Mouse (Mus musculus): ENCODE measurements around the gene Sim2. TPM values are rescaled to one million over a fixed set of nuclear protein-coding genes. Genes with fewer than 3 reads are reported as not detected.

The Sim2 gene
- polyA plus RNA-seq, 1 experiment from 2014 or later: 0.11 TPM

- H3K27ac ChIP-seq (replicated peaks in 1 of 2; ENCODE audit: control insufficient read depth in 1 of 2, insufficient read depth in 1 of 2, low read depth in 2 of 2, low read length in 2 of 2): no peak overlapping the region
- no peaks in the 10 kb centered on the region for H3K36me3 ChIP-seq (ENCODE audit: control insufficient read depth, insufficient read depth, low read length)
- H3K9me3 ChIP-seq (ENCODE audit: control insufficient read depth, low read length): no peaks in the 10 kb centered on the region
- 2% methylated on average over 24 of the region's 24 CpGs for WGBS
- H3K9ac ChIP-seq (ENCODE audit: low read length): no peak overlapping the region
- ATAC-seq (ENCODE audit: insufficient number of reproducible peaks, insufficient read depth, low FRiP score, low read depth): no peak
- H3K4me3 ChIP-seq (ENCODE audit: control insufficient read depth in 1 of 2, insufficient read depth in 1 of 2, low read depth in 1 of 2, low read length in 2 of 2): no peak overlapping the region
- no peak overlapping the region for H3K4me2 ChIP-seq (ENCODE audit: low read length)
- H3K4me1 ChIP-seq (ENCODE audit: control insufficient read depth in 2 of 2, insufficient read depth in 2 of 2, low read length in 2 of 2): 0 out of 4 replicates have a peak, but pooled peaks cover 0 to 4% of the 10 kb centered on the region in 2 experiments
- peaks cover 98% of the 10 kb centered on the region for H3K27me3 ChIP-seq (ENCODE audit: control insufficient read depth, insufficient read depth, low read length)
Measured at GRCm38 (mm10) chr16:94093151-94093863, 8.6 kb downstream of the Sim2 start.

GRCm38 (mm10) chr16:94094251-94095108 is 9.7 kb downstream of the Sim2 start:
- WGBS: 2% methylated on average over 48 of the region's 48 CpGs
- H3K4me3 ChIP-seq (ENCODE audit: control insufficient read depth in 1 of 2, insufficient read depth in 1 of 2, low read depth in 1 of 2, low read length in 2 of 2): no peak overlapping the region
- no peak for ATAC-seq (ENCODE audit: insufficient number of reproducible peaks, insufficient read depth, low FRiP score, low read depth)
- no peak overlapping the region for H3K9ac ChIP-seq (ENCODE audit: low read length)
- no peaks in the 10 kb centered on the region for H3K36me3 ChIP-seq (ENCODE audit: control insufficient read depth, insufficient read depth, low read length)
- no peaks in the 10 kb centered on the region for H3K4me1 ChIP-seq (ENCODE audit: control insufficient read depth in 2 of 2, insufficient read depth in 2 of 2, low read length in 2 of 2)
- H3K4me2 ChIP-seq (ENCODE audit: low read length): no peak overlapping the region
- H3K27me3 ChIP-seq (ENCODE audit: control insufficient read depth, insufficient read depth, low read length): peaks cover 97% of the 10 kb centered on the region
- H3K27ac ChIP-seq (replicated peaks in 1 of 2; ENCODE audit: control insufficient read depth in 1 of 2, insufficient read depth in 1 of 2, low read depth in 2 of 2, low read length in 2 of 2): no peak overlapping the region
- H3K9me3 ChIP-seq (ENCODE audit: control insufficient read depth, low read length): no peaks in the 10 kb centered on the region

- Histone ChIP-seq H3K4me1 (ENCODE audit: control insufficient read depth in 2 of 2, insufficient read depth in 2 of 2, low read length in 2 of 2) (no peaks in the 10 kb centered on the region), H3K36me3 (ENCODE audit: control insufficient read depth, insufficient read depth, low read length) (no peaks in the 10 kb centered on the region), H3K4me2 (ENCODE audit: low read length) (no peak overlapping the region), H3K9ac (ENCODE audit: low read length) (no peak overlapping the region), H3K27ac (replicated peaks in 1 of 2; ENCODE audit: control insufficient read depth in 1 of 2, insufficient read depth in 1 of 2, low read depth in 2 of 2, low read length in 2 of 2) (no peak overlapping the region), H3K4me3 (ENCODE audit: control insufficient read depth in 1 of 2, insufficient read depth in 1 of 2, low read depth in 1 of 2, low read length in 2 of 2) (no peak overlapping the region), H3K9me3 (ENCODE audit: control insufficient read depth, low read length) (no peaks in the 10 kb centered on the region), H3K27me3 (ENCODE audit: control insufficient read depth, insufficient read depth, low read length) (peaks cover 97% of the 10 kb centered on the region)
- no peak for ATAC-seq (ENCODE audit: insufficient number of reproducible peaks, insufficient read depth, low FRiP score, low read depth)
- WGBS: 2% methylated on average over 26 of the region's 26 CpGs
Measured at GRCm38 (mm10) chr16:94095109-94095822, 10.5 kb downstream of the Sim2 start.

- Histone ChIP-seq H3K36me3 (ENCODE audit: control insufficient read depth, insufficient read depth, low read length) (no peaks in the 10 kb centered on the region), H3K27me3 (ENCODE audit: control insufficient read depth, insufficient read depth, low read length) (peaks cover 85% of the 10 kb centered on the region), H3K4me1 (ENCODE audit: control insufficient read depth in 2 of 2, insufficient read depth in 2 of 2, low read length in 2 of 2) (no peaks in the 10 kb centered on the region), H3K4me3 (ENCODE audit: control insufficient read depth in 1 of 2, insufficient read depth in 1 of 2, low read depth in 1 of 2, low read length in 2 of 2) (no peak overlapping the region), H3K27ac (replicated peaks in 1 of 2; ENCODE audit: control insufficient read depth in 1 of 2, insufficient read depth in 1 of 2, low read depth in 2 of 2, low read length in 2 of 2) (no peak overlapping the region), H3K4me2 (ENCODE audit: low read length) (no peak overlapping the region), H3K9me3 (ENCODE audit: control insufficient read depth, low read length) (no peaks in the 10 kb centered on the region), H3K9ac (ENCODE audit: low read length) (no peak overlapping the region)
- no peak for ATAC-seq (ENCODE audit: insufficient number of reproducible peaks, insufficient read depth, low FRiP score, low read depth)
- WGBS: 3% methylated on average over 14 of the region's 14 CpGs
Measured at GRCm38 (mm10) chr16:94096479-94096878, 11.7 kb downstream of the Sim2 start.

GRCm38 (mm10) chr16:94097724-94098455 is 13.2 kb downstream of the Sim2 start:
- no peaks in the 10 kb centered on the region for H3K9me3 ChIP-seq (ENCODE audit: control insufficient read depth, low read length)
- 10% methylated on average over 12 of the region's 12 CpGs for WGBS
- H3K4me2 ChIP-seq (ENCODE audit: low read length): no peak overlapping the region
- no peak for ATAC-seq (ENCODE audit: insufficient number of reproducible peaks, insufficient read depth, low FRiP score, low read depth)
- H3K4me1 ChIP-seq (ENCODE audit: control insufficient read depth in 2 of 2, insufficient read depth in 2 of 2, low read length in 2 of 2): no peaks in the 10 kb centered on the region
- peaks cover 71% of the 10 kb centered on the region for H3K27me3 ChIP-seq (ENCODE audit: control insufficient read depth, insufficient read depth, low read length)
- no peaks in the 10 kb centered on the region for H3K36me3 ChIP-seq (ENCODE audit: control insufficient read depth, insufficient read depth, low read length)
- no peak overlapping the region for H3K4me3 ChIP-seq (ENCODE audit: control insufficient read depth in 1 of 2, insufficient read depth in 1 of 2, low read depth in 1 of 2, low read length in 2 of 2)
- H3K27ac ChIP-seq (replicated peaks in 1 of 2; ENCODE audit: control insufficient read depth in 1 of 2, insufficient read depth in 1 of 2, low read depth in 2 of 2, low read length in 2 of 2): no peak overlapping the region
- H3K9ac ChIP-seq (ENCODE audit: low read length): no peak overlapping the region

GRCm38 (mm10) chr16:94113160-94113559 is 28.4 kb downstream of the Sim2 start:
- Histone ChIP-seq H3K4me2 (ENCODE audit: low read length) (no peak overlapping the region), H3K4me1 (ENCODE audit: control insufficient read depth in 2 of 2, insufficient read depth in 2 of 2, low read length in 2 of 2) (no peaks in the 10 kb centered on the region; a peak in 1 of 4 replicates), H3K27ac (replicated peaks in 1 of 2; ENCODE audit: control insufficient read depth in 1 of 2, insufficient read depth in 1 of 2, low read depth in 2 of 2, low read length in 2 of 2) (no peak overlapping the region), H3K27me3 (ENCODE audit: control insufficient read depth, insufficient read depth, low read length) (peaks cover 9% of the 10 kb centered on the region; the same call in 1 of the 2 replicates), H3K9ac (ENCODE audit: low read length) (no peak overlapping the region), H3K9me3 (ENCODE audit: control insufficient read depth, low read length) (no peaks in the 10 kb centered on the region), H3K36me3 (ENCODE audit: control insufficient read depth, insufficient read depth, low read length) (no peaks in the 10 kb centered on the region), H3K4me3 (ENCODE audit: control insufficient read depth in 1 of 2, insufficient read depth in 1 of 2, low read depth in 1 of 2, low read length in 2 of 2) (no peak overlapping the region)
- WGBS: 82% methylated on average over 7 of the region's 7 CpGs
- ATAC-seq (ENCODE audit: insufficient number of reproducible peaks, insufficient read depth, low FRiP score, low read depth): no peak

- Histone ChIP-seq H3K9me3 (ENCODE audit: control insufficient read depth, low read length) (no peaks in the 10 kb centered on the region), H3K27me3 (ENCODE audit: control insufficient read depth, insufficient read depth, low read length) (peaks cover 9% of the 10 kb centered on the region; the same call in 1 of the 2 replicates), H3K36me3 (ENCODE audit: control insufficient read depth, insufficient read depth, low read length) (no peaks in the 10 kb centered on the region), H3K27ac (replicated peaks in 1 of 2; ENCODE audit: control insufficient read depth in 1 of 2, insufficient read depth in 1 of 2, low read depth in 2 of 2, low read length in 2 of 2) (no peak overlapping the region), H3K4me3 (ENCODE audit: control insufficient read depth in 1 of 2, insufficient read depth in 1 of 2, low read depth in 1 of 2, low read length in 2 of 2) (no peak overlapping the region), H3K4me2 (ENCODE audit: low read length) (no peak overlapping the region), H3K9ac (ENCODE audit: low read length) (no peak overlapping the region), H3K4me1 (ENCODE audit: control insufficient read depth in 2 of 2, insufficient read depth in 2 of 2, low read length in 2 of 2) (no peaks in the 10 kb centered on the region; a peak in 1 of 4 replicates)
- ATAC-seq (ENCODE audit: insufficient number of reproducible peaks, insufficient read depth, low FRiP score, low read depth): no peak
- 70% methylated on average over 9 of the region's 9 CpGs for WGBS
Measured at GRCm38 (mm10) chr16:94114693-94115092, 30.0 kb downstream of the Sim2 start.

Data from heart, embryonic 14.5 days (tissue).